Mouse (Mus musculus): ENCODE measurements around the gene Bean1.

DNA sequence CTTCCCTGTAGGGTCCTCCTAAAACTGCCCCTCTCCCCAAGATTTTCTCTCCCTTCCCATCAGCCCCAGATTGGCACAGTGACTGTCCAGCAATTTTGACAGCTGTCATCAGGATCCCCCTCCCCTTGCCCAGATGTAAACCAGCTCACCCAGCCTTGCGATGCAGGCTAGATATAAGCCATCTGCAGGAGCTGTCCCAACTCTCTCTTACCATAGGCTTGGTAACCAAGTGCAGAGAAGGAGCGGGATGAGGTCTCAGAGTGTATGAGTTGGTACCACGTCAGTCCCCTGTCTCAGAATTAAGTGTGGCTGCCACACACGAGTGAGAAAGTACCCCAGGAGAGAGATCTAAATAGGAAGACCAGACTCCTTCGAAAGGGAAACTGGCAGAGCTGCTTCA, 18.2 kb downstream of the Bean1 start:
- no peak for TF ChIP-seq CTCF (IDR thresholded peaks at IDR 0.05; ENCODE audit: low read depth)
- TF ChIP-seq EP300 (IDR thresholded peaks at IDR 0.05; ENCODE audit: low read depth), result no peak
